Mouse (Mus musculus): ENCODE results near the gene Rangrf.
A peak's percentile ranks its signal among the peaks of the same experiment; 100 is the strongest.
"Not testable (repeated sequence)": the region's sequence is repeated elsewhere in the genome, so short reads cannot be mapped to it uniquely, and the experiment has no call there.

Rangrf gene

DNA sequence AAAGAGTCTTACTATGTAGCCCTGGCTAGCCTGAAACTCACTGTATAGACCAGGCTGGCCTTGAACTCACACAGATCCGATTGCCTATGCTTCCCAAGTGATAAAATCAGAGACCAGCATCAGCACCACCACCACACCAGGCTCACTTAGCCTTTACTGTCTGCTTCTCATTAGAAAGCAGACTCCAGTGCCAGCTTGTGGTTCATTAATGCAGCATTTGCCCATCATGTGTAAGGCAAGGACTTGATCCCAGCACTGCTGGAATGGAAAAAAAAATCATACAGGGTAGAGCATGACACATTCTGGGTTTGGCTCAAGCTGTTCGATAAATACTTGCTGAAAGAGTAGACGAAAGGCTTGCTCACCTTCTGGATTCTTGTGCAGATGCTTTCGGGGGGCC is 29.0 kb downstream of the Rangrf start:
- no peak for DNase-seq (ENCODE audit: inconsistent ontology term)

GRCm38 (mm10) chr11:68945245-68945644 is 29.7 kb downstream of the Rangrf start:
- DNase-seq (ENCODE audit: inconsistent ontology term) = no peak

- no peak for DNase-seq (ENCODE audit: inconsistent ontology term)
These were observed 32.3 kb downstream of the Rangrf start for GRCm38 (mm10) chr11:68942731-68943130.

GRCm38 (mm10) chr11:68940516-68940915 is 34.5 kb downstream of the Rangrf start:
- no peak for DNase-seq (ENCODE audit: inconsistent ontology term)

DNA sequence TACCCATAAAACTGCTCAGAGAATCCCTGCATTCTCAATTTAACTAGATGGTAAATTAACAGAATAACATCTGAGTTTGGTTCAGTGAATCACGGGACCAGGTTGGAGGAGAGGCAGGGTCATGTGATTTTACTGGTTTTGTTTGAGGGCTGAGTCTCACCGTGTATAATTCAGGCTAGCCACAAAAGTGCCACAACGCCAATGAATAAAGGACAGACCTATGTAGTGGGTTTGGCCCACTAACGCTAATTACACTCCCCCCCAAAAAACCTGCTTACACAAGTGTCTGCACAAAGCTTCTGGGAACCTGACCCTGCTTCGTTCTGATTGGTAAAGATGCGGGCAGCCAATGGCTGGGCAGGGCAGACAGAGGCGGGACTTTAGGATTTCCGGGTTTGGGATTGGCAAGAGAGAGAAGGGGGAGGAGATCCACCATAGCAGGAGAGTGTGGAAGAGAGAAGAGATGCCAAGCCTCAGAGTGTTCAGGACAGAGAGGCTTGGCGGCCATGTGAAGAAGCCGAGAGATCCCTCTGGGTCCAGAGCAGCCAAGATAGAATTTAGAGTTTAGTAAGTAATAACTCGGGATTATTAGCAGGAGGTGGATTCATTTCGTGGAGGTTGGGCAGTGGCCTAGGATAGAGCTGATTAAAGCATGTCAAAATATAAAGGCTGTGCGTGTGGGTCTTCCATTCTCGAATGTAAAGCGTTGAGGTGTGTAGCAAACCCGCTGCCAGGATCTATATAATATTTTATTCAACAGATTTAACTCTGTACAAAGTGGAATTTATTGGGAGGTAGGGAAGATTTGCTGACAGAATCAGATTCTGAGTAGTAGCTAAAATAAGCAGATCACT is 35.3 kb downstream of the Rangrf start:
- peak; percentile 92 for DNase-seq (ENCODE audit: inconsistent ontology term)

DNA sequence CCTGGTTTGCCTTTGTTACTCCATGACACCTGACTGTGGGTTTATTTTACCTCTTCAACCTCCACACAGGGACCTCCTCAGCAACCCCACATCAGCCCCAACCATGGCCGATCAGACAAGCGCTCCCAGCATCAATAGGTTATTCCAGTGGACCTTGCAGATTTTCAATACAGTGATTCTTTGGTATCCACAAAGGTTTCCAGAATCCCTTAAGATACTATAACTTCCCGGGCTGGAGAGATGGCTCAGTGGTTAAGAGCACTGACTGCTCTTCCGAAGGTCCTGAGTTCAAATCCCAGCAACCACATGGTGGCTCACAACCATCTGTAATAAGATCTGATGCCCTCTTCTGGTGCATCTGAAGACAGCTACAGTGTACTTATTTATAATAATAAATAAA is 38.0 kb downstream of the Rangrf start:
- not testable (repeated sequence) for DNase-seq (ENCODE audit: inconsistent ontology term)

DNA sequence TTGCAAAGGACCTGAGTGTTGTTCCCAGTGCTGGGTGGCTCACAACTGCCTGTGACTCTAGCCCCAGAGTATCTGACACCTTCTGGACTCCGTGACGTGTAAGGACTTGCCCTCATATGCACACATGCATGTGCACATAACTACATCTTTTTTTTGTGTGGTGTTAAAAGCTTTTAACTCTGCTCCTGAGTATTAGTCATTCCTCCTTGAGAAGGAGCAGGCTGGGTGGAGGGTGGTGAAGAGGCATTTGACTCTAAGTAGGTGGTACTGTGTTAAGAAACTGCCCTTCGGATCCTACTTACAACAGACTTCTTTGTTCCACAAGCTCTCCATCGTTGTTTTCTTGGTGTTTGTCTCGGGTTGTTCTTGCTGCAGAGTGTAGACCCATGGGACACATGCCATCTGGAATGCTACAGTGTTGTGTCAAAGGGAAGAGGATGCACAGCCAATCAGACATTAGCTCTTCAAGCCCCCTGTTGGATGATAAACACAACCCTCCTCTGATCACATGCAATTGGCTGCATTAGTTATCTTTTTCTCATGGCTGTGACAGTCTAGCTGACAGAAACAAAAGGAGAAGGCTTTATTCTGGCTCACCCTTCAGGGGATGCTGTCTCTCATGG is 41.0 kb downstream of the Rangrf start:
- no peak for DNase-seq (ENCODE audit: inconsistent ontology term)

- no peak for DNase-seq (ENCODE audit: inconsistent ontology term)
These were observed 45.0 kb downstream of the Rangrf start for GRCm38 (mm10) chr11:68929947-68930346.

GRCm38 (mm10) chr11:68926981-68927380 is 48.0 kb downstream of the Rangrf start, which contains the start of gene Odf4:
Odf4 (minus strand) TSS chr11:68927081.
- no peak for DNase-seq (ENCODE audit: inconsistent ontology term)

GRCm38 (mm10) chr11:68924749-68925148 is 50.2 kb downstream of the Rangrf start:
- DNase-seq (ENCODE audit: inconsistent ontology term) = no peak

GRCm38 (mm10) chr11:68923191-68923590 is 51.8 kb downstream of the Rangrf start:
- no peak for DNase-seq (ENCODE audit: inconsistent ontology term)

All from Muller cell, postnatal 12 days (primary cell).